Mouse (Mus musculus) kidney, adult 9 months (tissue): ENCODE measurements around the gene Ccdc170.
"Not testable (repeated sequence)": the region's sequence is repeated elsewhere in the genome, so short reads cannot be mapped to it uniquely, and the experiment has no call there.

Source experiments
- DNase-seq: peaks from one replicate; pipeline ENCODE4 v3.0.0; 2022

Ccdc170 gene

GRCm38 (mm10) chr10:4523078-4523477, 40.8 kb downstream of the Ccdc170 start:
- DNase-seq = no peak

DNA sequence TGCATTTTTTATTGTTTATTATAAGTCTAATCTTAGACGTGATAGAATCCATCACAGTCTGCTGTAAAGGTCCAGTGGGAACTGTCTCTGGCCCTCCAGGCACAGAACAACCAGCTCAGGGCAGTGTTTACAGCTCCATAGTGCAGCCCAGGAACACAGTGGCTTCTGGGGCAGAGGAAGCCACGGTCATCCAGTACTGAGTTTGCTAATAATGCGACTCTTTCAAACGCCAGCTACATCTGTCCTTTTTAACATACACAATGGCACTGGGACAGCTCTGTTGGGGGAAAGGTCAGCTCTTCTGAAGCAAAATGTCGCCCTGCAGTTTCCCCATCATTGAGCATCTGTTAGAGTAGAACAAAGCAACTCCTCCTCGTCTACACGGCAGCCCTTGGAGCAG, 45.7 kb downstream of the Ccdc170 start:
- DNase-seq = no peak

GRCm38 (mm10) chr10:4530638-4531235, 48.4 kb downstream of the Ccdc170 start:
- peak; percentile 82 for DNase-seq

- DNase-seq = peak; percentile 51
Measured at GRCm38 (mm10) chr10:4531933-4532332, 49.6 kb downstream of the Ccdc170 start.

GRCm38 (mm10) chr10:4532731-4533130, 50.4 kb downstream of the Ccdc170 start:
- no peak for DNase-seq

DNA sequence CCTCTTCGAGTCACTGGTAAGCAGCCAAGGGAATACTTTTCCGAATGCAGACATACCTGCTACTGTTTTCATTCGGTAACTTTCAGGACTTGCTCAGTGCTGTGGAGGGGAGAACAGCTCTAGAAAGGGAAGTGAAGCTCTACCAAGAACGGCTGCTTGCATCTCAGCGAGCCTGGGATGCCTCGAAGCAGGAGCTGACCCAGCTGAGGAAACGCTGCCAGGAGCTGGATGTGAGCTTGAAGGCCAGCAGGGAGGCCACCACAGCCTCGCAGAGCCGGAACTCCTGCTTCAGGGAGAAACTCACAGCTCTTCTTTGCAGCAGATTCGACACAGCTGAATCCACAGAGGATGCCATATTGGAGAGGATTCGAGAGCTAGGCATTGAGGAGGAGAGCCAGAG, 51.6 kb downstream of the Ccdc170 start:
- DNase-seq = no peak

DNA sequence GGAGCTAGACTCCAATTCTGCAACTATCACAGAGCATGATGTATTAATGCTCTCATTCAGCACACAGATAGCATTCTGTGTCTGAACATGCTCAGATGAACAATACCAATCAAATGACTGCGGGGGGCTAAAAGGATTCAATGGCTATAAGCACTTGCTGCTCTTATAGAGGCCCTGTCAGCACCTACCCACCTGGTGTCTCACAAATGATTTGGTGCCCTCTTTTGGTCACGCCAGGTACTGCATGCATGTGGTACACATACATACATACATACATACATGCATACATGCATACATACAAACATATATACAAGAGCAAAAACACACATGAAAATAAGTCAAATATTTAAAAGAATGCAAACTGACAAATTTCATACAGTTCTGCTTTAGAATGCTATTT, 63.2 kb downstream of the Ccdc170 start:
- DNase-seq = no peak

DNA sequence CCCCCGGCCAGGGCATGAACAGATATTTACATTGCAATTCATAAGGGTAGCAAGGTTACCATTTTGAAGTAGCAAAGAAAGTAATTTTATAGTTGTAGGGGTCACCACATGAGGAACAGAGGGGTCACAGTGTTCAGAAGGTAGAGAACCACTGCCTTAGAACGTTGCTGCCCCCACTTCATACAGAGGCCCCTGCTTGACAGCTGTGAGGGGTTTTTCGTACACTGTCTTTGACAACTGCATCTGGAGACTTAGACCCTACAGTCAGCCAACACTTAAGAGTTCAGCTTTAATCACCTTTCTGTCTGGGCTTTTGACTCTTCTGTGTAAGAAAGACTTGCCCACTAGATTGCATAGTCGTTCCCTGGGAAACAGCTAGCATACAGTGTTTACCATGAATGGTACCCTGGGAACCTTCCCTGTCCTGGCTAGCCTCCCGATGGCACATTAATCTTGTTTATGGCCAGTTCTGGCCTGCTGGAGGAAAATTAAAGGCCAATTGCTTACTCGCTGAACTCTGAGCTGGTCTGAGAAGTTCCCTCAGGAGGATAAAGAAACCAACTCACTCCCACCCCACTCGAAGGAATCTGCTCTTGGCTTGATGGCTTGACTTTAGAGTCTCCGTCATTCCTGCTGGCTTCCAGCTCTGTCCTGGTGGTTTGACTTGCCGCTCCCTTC, 71.3 kb downstream of the Ccdc170 start:
- DNase-seq = peak; percentile 56

- DNase-seq = no peak
Measured at GRCm38 (mm10) chr10:4556842-4557377, 74.6 kb downstream of the Ccdc170 start.

- peak; percentile 28 for DNase-seq
Measured at GRCm38 (mm10) chr10:4559132-4559531, 76.8 kb downstream of the Ccdc170 start.

GRCm38 (mm10) chr10:4565148-4565547, 82.8 kb downstream of the Ccdc170 start:
- DNase-seq = no peak

GRCm38 (mm10) chr10:4570778-4571177, 88.5 kb downstream of the Ccdc170 start:
- no peak for DNase-seq

DNA sequence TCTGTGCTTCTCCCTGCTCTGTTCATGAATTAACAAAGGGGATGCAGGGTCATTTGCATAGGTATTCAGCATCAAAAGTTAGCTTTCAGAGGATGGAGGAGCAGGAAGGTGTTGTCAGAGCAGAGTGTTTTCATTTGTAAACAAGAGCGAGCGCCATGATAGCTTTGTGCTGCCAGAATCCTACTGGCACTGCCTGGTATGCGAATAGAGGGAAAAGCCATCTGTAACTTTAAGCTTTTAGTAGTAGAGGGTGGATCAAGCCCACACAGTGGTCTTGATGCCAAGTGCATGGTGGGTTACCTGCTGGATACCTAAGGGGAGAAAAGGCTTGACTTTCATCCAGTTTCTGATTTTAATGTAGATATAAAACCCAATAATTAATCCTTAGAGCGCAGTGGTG, 89.0 kb downstream of the Ccdc170 start:
- no peak for DNase-seq

DNA sequence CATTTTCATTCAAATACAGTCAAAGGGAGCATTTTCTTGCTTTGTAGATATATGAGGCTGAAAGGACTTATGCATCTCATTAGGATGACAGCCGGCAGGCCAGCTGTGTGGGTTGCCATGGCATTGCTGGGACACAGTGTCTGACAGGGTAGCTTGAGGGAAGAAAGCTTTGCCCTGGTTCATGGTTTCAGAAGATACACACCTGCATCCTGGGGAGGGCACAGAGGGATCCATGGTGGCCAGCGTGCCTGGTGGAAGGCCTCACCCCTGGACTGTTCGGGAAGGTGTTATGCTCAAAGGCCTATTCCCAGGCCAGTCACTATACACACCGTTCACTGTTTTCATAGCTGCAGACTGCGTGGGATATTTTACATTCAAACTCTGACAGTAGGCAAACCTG, 99.6 kb downstream of the Ccdc170 start:
- DNase-seq = no peak

GRCm38 (mm10) chr10:4586691-4587090, 104.4 kb downstream of the Ccdc170 start:
- peak; percentile 39 for DNase-seq

- no peak for DNase-seq
Measured at GRCm38 (mm10) chr10:4589576-4589975, 107.3 kb downstream of the Ccdc170 start.

- DNase-seq = no peak
Measured at GRCm38 (mm10) chr10:4590956-4591355, 108.7 kb downstream of the Ccdc170 start.

- no peak for DNase-seq
Measured at GRCm38 (mm10) chr10:4593828-4594227, 111.5 kb downstream of the Ccdc170 start.

DNA sequence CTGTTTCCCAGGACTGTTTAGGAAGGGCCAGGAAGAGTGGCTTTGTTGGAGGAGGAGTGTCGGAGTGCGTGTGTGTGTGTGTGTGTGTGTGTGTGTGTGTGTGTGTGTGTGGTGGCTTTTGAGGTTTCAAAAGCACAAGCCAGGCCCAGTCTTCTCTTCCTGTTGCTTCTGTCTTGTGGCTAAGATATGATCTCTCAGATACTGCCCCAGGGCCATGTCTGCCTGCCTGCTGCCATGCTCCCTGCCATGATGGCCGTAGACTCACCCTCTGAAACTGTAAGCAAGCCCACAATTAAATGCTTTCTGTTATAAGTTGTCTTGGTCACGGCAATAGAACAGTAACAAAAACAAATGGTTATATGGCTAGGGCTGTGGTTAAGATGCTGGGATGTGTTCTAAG, 114.9 kb downstream of the Ccdc170 start:
- DNase-seq = no peak

GRCm38 (mm10) chr10:4598244-4598842, 116.0 kb downstream of the Ccdc170 start:
- DNase-seq = peak; percentile 74

DNA sequence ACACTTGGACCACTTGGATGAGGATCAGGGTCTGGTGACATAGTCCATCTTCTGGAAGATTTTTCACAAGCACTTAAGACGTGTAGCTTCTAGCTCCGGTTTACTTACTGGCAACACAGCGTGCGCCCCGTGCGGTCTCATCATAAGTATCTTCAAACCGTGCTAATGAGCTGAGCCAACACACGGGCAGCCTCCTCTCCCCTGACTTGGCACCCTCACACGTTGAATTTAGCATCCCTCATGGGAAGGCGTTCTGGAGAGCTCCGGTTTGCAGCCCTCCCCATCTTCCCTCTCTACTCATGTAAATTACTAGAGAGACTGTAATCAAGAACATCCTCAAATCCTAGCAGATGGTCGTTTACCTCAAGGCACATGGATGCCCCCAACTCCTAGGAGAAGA, 116.6 kb downstream of the Ccdc170 start:
- no peak for DNase-seq

DNA sequence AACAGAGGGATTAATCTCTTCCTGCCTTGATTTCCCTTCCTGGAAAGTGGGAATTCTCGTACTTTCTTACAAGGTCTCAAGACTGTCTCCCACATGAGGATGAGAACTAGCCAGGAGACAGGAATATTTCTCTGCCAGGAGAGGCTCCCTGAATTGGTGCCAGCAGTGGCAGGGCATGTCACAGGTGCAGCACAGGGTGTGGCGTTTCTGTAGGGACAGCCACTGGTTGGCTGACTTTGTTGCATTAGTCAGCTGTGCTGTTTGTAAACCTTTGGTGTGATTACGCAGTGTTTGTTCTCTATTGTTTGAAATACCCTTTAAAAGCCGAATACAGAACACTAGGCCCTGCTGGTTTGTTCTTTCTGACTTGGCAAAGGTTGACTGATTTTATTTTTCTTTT, 117.3 kb downstream of the Ccdc170 start:
- no peak for DNase-seq

- no peak for DNase-seq
Measured at GRCm38 (mm10) chr10:4600796-4601474, 118.6 kb downstream of the Ccdc170 start.

- not testable (repeated sequence) for DNase-seq
Measured at GRCm38 (mm10) chr10:4601612-4602011, 119.3 kb downstream of the Ccdc170 start.
